Mouse (Mus musculus): ENCODE data around the gene Srrd. TPM values are rescaled to one million over a fixed set of nuclear protein-coding genes. Genes with fewer than 3 reads are reported as not detected.

The Srrd gene
- polyA plus RNA-seq, 1 experiment: 55.5 TPM

GRCm38 (mm10) chr5:112290536-112290880, 52.3 kb downstream of the Srrd start:
- DNase-seq (ENCODE audit: extremely low spot score in 1 of 2, low spot score in 1 of 2): no peak

GRCm38 (mm10) chr5:112289819-112290535, 52.9 kb downstream of the Srrd start:
- no peak for DNase-seq (ENCODE audit: extremely low spot score in 1 of 2, low spot score in 1 of 2)

DNA sequence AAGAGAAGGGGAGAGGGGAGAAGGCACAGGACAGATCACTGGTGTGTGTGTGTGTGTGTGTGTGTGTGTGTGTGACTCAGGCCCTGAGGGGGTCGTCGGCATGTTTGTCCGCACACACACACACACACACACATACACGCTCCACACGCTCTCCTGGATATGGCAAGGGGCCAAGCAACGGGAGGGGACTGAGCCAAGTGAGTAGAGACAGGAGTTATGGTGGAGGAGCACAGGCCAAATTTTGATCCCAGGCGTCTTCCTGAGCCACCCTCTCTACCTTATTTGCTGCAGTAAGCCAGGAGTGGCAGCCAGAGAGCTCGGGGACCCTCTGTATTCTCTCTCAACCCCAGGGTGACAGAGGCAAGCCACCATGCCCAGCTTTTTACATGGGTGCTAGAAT, 53.6 kb downstream of the Srrd start:
- DNase-seq (ENCODE audit: extremely low spot score in 1 of 2, low spot score in 1 of 2): no peak

DNA sequence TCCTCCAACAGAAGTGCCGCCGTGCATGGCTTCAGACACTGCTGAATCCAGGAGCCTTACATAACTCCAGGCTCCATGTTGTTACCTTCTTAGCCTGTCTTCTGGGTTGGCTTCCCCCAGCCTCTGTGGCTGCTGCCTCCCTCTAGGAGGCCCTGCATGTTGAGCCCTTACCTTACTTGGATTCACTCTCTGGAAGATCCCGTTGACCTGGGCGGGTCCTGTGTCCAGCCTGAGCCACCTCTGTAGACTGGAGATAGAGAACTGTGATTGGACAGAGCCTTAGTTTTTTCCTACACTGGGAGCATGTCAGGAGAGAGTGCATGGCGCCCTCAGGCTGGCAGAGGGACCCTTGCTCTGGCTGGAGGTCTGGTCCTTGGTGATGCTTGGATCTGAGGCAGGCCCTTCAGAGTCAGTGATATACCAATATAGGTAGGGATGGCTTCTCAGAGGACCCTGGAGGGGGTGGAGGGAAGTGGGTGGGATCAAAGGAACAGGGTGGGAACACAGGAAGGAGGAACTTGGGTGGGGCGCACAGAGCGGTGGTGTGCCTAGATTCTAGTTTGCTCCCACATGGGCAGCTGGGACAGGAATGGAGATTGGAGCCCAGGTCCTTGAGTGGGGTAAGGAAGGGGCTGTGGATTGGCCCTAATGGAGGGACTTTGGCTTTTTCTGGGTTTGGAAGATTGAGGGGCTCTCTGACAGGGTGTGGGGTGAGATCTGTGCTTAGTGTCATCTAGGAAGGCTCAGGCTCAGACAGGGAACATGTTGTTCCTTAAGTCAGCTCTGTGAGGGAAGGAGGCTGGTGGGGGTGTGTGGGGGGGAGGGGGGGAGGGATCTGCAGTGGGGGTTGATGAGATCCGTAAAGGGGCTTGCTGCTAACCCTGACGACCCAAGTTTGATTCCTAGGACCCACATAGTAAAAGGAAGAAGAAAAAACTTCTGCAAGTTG, 54.4 kb downstream of the Srrd start:
- no peak for DNase-seq (ENCODE audit: extremely low spot score in 1 of 2, low spot score in 1 of 2)

GRCm38 (mm10) chr5:112287652-112288051, 55.2 kb downstream of the Srrd start:
- no peak for DNase-seq (ENCODE audit: extremely low spot score in 1 of 2, low spot score in 1 of 2)

Other genes starting within 250 kb of the Srrd start
- gene Cryba4, start 90.5 kb downstream of the Srrd start, polyA plus RNA-seq (2012; rRNA removed): 1.4 and 1.9 TPM in 2 replicates
- 6.6 and 7.2 TPM in 2 replicates for gene Crybb1, start 87.2 kb downstream of the Srrd start, polyA plus RNA-seq (2012; rRNA removed)
- 36.6 and 40.7 TPM in 2 replicates for gene Tpst2, start 66.3 kb downstream of the Srrd start, polyA plus RNA-seq (2012; rRNA removed)
- gene Tfip11, start 16.7 kb downstream of the Srrd start, polyA plus RNA-seq (2012; rRNA removed): 36.6 and 40.0 TPM in 2 replicates
- 41.4 and 42.5 TPM in 2 replicates for gene Hps4, start within 50 bp of the Srrd start, polyA plus RNA-seq (2012; rRNA removed)
- gene Gm6583, start 13.0 kb upstream of the Srrd start, polyA plus RNA-seq (2012; rRNA removed): 0.04 TPM in 1 of 2 replicates, not detected in the other
- 146 and 153 TPM in 2 replicates for gene Asphd2, start 51.8 kb upstream of the Srrd start, polyA plus RNA-seq (2012; rRNA removed)
- not detected in 2 replicates for gene Gm6588, start 106.4 kb upstream of the Srrd start, polyA plus RNA-seq (2012; rRNA removed)
- 82.2 and 82.5 TPM in 2 replicates for gene Sez6l, start 234.1 kb upstream of the Srrd start, polyA plus RNA-seq (2012; rRNA removed)